Mouse (Mus musculus): ENCODE measurements around the gene Fstl4.

Gene Fstl4

GRCm38 (mm10) chr11:53091596-53091995, 327.2 kb downstream of the Fstl4 start:
- no peak for DNase-seq (ENCODE audit: low spot score)

GRCm38 (mm10) chr11:53096871-53097270, 332.4 kb downstream of the Fstl4 start:
- DNase-seq (ENCODE audit: low spot score): no peak

GRCm38 (mm10) chr11:53097331-53097730, 332.9 kb downstream of the Fstl4 start:
- no peak for DNase-seq (ENCODE audit: low spot score)

GRCm38 (mm10) chr11:53097870-53098269, 333.4 kb downstream of the Fstl4 start:
- DNase-seq (ENCODE audit: low spot score): no peak

- peak; percentile 15 for DNase-seq (ENCODE audit: low spot score)
These were observed 334.4 kb downstream of the Fstl4 start for GRCm38 (mm10) chr11:53098780-53099198.

GRCm38 (mm10) chr11:53099322-53099721, 334.9 kb downstream of the Fstl4 start:
- DNase-seq (ENCODE audit: low spot score): no peak

- no peak for DNase-seq (ENCODE audit: low spot score)
These were observed 337.3 kb downstream of the Fstl4 start for GRCm38 (mm10) chr11:53101732-53102131.

- no peak for DNase-seq (ENCODE audit: low spot score)
These were observed 339.3 kb downstream of the Fstl4 start for GRCm38 (mm10) chr11:53103601-53104325.

- no peak for DNase-seq (ENCODE audit: low spot score)
These were observed 343.3 kb downstream of the Fstl4 start for GRCm38 (mm10) chr11:53107706-53108105.

- DNase-seq (ENCODE audit: low spot score): no peak
These were observed 344.4 kb downstream of the Fstl4 start for GRCm38 (mm10) chr11:53108798-53109197.

- no peak for DNase-seq (ENCODE audit: low spot score)
These were observed 345.4 kb downstream of the Fstl4 start for GRCm38 (mm10) chr11:53109701-53110467.

- DNase-seq (ENCODE audit: low spot score): no peak
These were observed 351.3 kb downstream of the Fstl4 start for GRCm38 (mm10) chr11:53115711-53116110.

- DNase-seq (ENCODE audit: low spot score): no peak
These were observed 351.9 kb downstream of the Fstl4 start for GRCm38 (mm10) chr11:53116356-53116755.

- no peak for DNase-seq (ENCODE audit: low spot score)
These were observed 354.0 kb downstream of the Fstl4 start for GRCm38 (mm10) chr11:53118226-53118965.

GRCm38 (mm10) chr11:53119966-53120365, 355.5 kb downstream of the Fstl4 start:
- no peak for DNase-seq (ENCODE audit: low spot score)

- no peak for DNase-seq (ENCODE audit: low spot score)
These were observed 356.8 kb downstream of the Fstl4 start for GRCm38 (mm10) chr11:53121208-53121607.

- DNase-seq (ENCODE audit: low spot score): no peak
These were observed 360.4 kb downstream of the Fstl4 start for GRCm38 (mm10) chr11:53124799-53125198.

GRCm38 (mm10) chr11:53126660-53127059, 362.2 kb downstream of the Fstl4 start:
- DNase-seq (ENCODE audit: low spot score): no peak

- DNase-seq (ENCODE audit: low spot score): no peak
These were observed 364.2 kb downstream of the Fstl4 start for GRCm38 (mm10) chr11:53128661-53129060.

- DNase-seq (ENCODE audit: low spot score): no peak
These were observed 368.1 kb downstream of the Fstl4 start for GRCm38 (mm10) chr11:53132406-53133035.

GRCm38 (mm10) chr11:53136371-53136770, 371.9 kb downstream of the Fstl4 start:
- no peak for DNase-seq (ENCODE audit: low spot score)

- DNase-seq (ENCODE audit: low spot score): no peak
These were observed 372.9 kb downstream of the Fstl4 start for GRCm38 (mm10) chr11:53137381-53137780.
